Mouse (Mus musculus): ENCODE data around the gene Stox2.

DNA sequence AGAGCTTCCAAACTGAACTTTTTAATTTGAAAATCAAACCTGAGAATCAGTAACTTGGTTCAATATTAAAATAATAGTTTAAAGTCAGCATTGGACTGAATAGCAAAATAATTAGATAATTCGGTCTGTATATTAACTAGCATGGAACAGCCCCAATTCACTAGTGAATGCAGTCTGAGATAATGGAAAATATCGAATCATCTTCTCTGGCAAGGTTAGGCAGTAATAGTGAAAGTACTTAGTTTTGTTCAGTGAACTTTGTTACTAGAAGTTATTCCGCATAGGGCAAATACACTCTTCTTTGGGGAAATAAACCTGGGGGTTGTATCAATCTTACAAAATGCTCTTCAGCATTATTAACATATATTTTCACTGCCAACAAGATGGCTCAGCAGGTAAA, 147.7 kb downstream of the Stox2 start:
- TF ChIP-seq POLR2A (IDR thresholded peaks at IDR 0.05; ENCODE audit: insufficient read depth, low read depth, low read length) (no peak), CTCF (IDR thresholded peaks at IDR 0.05; ENCODE audit: insufficient read depth, low read depth, low read length) (no peak)
